Mouse (Mus musculus) ES-Bruce4 (cell line): Measurements from ENCODE around the gene Dab1.

Experiments
- CTCF ChIP-seq: IDR thresholded peaks from one replicate; pipeline ENCODE4 v1.8.1; 2011; ENCODE audit warnings: low read depth, low read length
- EP300 ChIP-seq: IDR thresholded peaks from 2 replicates; pipeline ENCODE4 v1.6.1; 2011; ENCODE audit warnings: low read depth, low read length; ENCODE audit not compliant: insufficient read depth
- POLR2A ChIP-seq: IDR thresholded peaks from one replicate; pipeline ENCODE4 v1.8.1; 2011; ENCODE audit warnings: low read length; ENCODE audit not compliant: insufficient read depth

- TF ChIP-seq CTCF = no peak
- no peak for TF ChIP-seq POLR2A
- no peak for TF ChIP-seq EP300
These were observed 936.2 kb downstream of the Dab1 start for GRCm38 (mm10) chr4:104555408-104555807.
